Mouse (Mus musculus) thymus, postnatal 25 days (tissue): Measurements from ENCODE around the gene AC129217.1.

Experiments
- DNase-seq: peaks from one replicate; pipeline ENCODE4 v3.0.0; 2022

Gene AC129217.1

GRCm38 (mm10) chr19:8829660-8830059 lies at the start of gene AC129217.1:
AC129217.1 (plus strand) TSS chr19:8829773.
- DNase-seq, result no peak

GRCm38 (mm10) chr19:8786008-8786781 lies 43.4 kb upstream of the AC129217.1 start, which contains the start of gene Taf6l:
Taf6l (minus strand) TSS chr19:8786417.
- DNase-seq, result peak; percentile 91

GRCm38 (mm10) chr19:8788521-8788920 lies 41.1 kb upstream of the AC129217.1 start:
- DNase-seq, result no peak

- DNase-seq, result no peak
Observed at GRCm38 (mm10) chr19:8789171-8789570, 40.4 kb upstream of the AC129217.1 start.

- no peak for DNase-seq
Observed at GRCm38 (mm10) chr19:8790171-8790570, 39.4 kb upstream of the AC129217.1 start.

DNA sequence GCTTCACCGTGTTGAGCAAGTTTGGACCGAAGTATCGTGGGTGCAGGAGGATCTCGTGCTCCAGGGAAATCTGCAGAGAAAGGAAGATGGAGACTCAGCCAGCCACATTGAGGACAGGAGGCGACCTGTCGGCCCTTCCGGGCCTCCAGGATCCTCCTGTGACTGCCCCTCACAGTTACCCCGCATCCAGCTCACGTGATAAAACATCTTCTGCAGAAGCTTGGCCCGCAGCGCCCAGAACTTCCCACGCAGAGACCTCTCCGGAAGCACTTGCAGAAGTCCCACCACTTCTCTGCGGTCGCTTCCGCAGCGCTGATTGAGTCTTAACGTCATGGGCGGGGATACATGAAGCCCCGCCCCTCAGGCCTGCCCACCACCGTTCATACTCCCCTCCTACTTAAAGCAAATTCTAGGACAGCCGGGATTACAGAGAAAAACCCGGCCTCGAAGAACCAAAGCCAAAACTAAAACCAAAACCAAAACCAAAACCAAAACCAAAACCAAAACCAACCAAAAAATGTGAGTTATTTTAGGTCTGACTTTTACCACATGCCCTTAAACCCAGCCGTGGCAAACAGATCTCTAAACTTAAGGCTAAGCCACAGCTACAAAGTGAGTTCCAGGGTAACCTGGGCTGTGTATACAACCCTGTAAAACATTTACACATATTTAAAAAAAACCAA lies 31.2 kb upstream of the AC129217.1 start, which contains the start of gene Polr2g:
Gene Polr2g, minus strand, starts transcription at position 314 of the 683 bp plus-strand sequence.
- peak; percentile 89 for DNase-seq

GRCm38 (mm10) chr19:8798947-8799315 lies 30.6 kb upstream of the AC129217.1 start:
- DNase-seq, result no peak

DNA sequence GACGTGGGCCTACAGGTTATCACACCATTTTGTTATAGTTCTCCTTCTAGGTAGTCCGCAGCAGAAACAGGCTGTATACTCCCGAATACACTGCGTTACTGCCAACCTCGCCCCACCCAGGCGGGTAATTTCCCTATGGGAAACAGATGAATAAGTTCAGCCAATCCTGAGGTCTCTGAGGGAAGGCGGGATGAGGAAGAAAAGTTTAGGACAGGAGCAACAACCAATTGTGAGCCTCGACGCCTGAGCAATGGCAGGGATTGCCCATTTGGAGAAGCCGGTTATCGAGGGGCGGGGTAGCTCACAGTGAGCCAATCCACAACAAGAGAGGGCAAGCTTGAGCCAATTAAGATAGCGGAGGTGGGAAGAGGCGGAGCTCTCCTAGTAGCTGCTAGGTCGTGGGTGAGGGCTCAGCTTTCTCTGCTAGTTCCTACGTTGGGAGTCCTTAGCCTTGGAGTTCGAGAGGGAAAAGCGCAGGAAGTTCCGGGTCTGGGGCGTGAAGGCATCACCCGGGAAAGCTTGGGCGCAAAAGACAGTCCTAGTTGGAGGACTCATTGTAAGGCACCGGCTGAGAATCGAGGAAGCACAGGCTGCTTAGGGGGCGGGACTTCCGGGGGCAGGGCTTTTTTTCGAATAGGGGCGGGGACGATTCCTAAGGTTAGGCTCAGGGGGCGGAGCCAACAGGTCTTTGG lies 27.3 kb upstream of the AC129217.1 start, which contains the start of gene Zbtb3:
Gene Zbtb3, plus strand, starts transcription at position 426 of the 692 bp plus-strand sequence.
- peak; percentile 91 for DNase-seq

DNA sequence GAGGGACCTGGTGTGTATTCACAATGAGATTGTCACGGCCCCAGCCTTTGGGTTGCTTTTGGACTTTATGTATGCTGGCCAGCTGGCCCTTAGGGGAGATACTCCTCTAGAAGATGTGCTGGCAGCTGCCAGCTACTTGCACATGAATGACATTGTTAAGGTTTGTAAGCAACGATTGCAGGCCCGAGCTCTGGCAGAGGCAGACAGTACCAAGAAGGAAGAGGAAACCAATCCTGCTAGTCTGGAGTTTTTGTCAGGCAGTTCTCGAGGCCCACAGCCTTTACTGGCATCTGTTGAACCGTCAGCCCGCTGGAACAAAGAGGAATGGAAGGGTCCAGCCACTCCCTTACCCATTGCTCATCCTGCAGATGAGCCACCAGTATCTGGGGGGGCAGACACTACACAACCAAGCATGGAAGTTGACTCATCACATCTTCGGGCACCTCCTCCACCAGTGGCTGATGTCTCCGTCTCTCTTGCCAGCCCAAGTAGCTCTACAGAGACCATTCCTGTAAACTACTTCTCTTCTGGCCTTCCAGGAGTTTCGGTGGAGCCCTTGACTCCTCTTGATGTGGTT lies 26.3 kb upstream of the AC129217.1 start:
- no peak for DNase-seq

DNA sequence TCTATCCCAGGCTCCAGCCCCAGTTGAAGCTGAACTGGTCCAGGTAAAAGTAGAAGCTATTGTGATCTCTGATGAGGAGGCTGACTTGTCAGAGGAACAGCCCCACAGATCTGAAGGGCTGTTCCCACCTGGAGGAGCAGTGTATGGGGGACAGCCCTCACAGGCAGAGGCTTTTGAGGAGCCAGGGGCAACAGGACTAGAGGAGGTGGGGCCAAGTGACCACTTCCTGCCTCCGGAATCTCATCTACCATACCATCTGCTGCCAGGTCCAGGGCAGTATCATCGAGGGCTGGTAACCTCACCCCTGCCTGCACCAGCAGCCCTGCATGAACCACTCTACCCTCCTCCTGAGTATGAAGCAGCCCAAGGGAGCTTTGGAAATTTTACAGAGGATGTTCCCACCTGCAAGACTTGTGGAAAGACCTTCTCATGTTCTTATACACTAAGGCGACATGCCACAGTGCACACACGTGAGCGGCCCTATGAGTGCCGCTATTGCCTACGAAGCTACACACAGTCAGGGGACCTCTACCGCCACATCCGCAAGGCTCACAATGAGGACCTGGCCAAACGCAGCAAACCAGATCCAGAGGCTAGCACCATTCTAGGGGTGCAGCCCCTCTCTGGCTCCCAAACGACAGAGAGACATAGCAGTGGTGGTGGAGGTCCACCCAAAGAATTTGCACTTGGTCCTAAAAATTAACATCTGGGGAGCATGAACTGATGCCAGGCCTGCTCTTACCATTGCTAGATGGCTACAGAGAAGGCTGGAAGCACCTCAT lies 25.5 kb upstream of the AC129217.1 start:
- no peak for DNase-seq

DNA sequence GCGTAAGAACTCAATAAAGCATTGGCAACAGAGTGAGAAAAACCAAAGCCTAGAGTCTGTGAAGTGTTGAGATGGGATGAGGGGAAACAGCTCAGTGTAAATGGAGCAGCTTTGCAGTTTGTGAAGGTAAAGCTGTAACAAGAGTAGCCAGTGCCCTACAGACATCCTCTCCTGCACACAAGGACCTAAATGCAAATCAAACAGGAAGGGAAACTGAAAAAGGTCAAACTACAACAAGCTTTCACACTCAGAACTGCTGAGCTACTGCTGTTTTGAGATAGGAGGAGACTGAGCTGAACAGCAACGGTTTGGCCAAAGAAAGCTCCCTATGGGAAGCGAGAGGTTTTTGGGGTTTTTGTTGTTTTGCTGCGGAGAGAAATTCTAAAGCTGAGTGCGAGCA lies 22.8 kb upstream of the AC129217.1 start:
- DNase-seq, result no peak

DNA sequence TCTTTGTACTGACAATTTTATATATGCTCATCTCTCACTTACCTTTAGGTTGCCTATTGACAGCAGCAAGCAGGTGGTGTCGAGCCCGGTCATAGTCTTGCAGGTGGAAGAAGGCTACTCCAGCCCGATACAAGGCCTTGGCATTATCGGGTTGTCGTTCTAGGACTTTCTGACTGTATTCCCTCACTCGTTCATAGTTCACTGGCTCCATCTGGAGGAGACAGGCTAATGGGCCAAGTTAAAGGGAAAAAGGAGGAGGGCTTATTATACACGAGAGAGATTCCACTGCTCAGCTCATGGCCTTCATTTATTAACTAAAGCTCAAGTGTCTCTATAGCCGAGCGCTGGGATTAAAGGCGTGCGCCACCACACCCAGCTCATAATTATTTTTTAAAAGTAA lies 13.8 kb upstream of the AC129217.1 start:
- no peak for DNase-seq

DNA sequence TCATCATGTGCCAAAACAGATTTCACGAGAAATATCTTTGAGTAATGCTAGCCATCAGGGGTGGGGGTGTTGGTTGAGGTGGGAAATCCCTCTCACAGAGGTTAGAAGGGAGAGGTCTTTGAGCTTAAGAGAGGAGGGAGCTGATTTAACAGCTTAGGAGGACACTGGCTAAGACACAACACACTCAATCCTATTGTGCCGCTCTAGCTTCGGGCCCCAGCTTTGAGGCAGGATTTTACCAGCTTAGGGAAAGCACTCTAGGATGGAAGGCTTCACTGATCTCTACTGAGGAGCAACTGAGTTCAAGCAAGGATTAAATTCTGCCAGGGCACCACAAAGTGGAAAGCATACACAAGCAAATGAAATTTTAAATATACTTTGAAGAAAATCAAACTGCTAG lies 12.6 kb upstream of the AC129217.1 start:
- DNase-seq, result no peak

- no peak for DNase-seq
Observed at GRCm38 (mm10) chr19:8818301-8818798, 11.2 kb upstream of the AC129217.1 start.

- DNase-seq, result peak; percentile 92
Observed at GRCm38 (mm10) chr19:8818801-8819595, 10.6 kb upstream of the AC129217.1 start, which contains the start of gene Ttc9c. Ttc9c (minus strand) TSS chr19:8819333.

DNA sequence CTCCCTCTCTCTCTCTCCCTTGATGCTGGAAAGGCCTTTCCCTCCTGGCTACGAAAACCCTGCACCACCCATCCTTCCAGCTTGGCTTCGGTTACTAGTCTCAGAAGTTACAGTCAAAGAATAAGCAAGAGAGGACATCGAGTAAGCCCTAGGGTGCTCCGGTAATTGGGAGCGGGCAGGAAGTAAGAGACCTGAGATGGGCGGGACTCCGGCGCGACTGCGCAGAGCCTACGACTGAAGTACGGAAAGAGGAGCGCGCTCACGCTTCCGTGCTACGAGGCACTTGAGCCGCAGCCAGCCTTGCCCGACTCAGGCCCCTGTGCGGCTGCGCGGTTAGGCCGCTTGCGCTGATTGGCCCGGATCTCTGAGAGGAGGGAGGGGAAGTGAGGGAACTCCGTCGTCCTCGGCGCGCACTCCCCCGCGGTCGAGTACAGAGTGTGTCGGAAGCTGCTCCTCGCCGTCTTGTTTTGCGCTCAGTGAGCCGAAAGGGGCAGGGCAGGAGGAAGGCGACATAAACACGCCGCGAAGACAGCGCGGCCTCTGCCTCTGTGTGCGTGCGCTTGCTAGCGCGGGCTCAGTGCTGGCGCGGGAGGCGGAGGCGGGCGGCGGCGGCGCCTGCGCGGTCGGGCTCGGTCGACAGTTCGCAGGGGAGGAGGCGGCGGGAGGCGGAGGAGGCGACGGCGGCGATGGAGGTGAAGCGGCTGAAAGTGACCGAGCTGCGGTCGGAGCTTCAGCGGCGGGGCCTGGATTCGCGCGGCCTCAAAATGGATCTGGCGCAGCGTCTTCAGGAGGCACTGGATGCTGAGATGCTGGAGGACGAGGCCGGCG lies 9.8 kb upstream of the AC129217.1 start, which contains the start of gene Hnrnpul2:
Gene Hnrnpul2, plus strand, starts transcription at position 415 of the 828 bp plus-strand sequence.
- DNase-seq, result peak; percentile 97

DNA sequence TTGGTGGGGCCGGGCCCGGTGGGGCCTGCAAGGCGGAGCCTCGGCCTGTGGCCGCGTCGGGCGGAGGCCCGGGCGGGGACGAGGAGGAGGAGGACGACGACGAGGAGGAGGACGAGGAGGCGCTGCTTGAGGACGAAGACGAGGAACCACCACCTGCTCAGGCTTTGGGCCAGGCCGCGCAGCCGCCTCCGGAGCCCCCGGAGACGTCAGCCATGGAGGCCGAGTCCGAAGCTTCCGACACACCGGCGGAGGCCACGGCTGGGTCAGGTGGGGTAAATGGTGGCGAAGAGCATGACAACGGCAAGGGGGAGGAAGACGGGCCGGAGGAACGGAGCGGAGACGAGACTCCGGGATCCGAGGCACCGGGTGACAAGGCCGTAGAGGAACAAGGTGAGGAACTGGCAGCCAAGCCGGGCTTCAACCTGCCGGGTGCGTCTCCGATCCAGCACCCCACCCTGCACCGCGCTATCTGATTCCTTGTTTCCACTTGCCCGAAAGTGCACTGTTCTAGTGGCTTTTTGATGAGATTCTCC lies 9.1 kb upstream of the AC129217.1 start:
- DNase-seq, result no peak

DNA sequence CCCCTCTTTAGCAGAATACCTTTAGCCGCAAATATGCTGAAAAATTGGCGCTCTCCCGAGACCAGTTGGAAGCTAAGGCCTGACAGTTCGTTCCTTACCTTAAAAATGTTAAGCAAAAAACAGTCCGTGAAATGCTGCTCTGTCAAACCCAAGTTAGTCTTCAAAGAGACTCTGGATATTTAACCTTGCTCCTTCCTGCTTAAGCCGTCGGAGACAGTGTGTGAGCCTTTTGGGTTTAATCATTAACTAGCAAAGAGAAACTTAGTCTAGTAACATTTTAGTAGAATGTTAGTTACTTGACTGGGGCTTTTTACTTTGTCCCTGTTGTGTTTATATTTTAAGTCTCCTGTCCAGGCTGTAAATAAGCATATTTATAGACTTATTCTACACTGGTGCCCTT lies 8.4 kb upstream of the AC129217.1 start:
- no peak for DNase-seq

GRCm38 (mm10) chr19:8822696-8823095 lies 6.9 kb upstream of the AC129217.1 start:
- no peak for DNase-seq

DNA sequence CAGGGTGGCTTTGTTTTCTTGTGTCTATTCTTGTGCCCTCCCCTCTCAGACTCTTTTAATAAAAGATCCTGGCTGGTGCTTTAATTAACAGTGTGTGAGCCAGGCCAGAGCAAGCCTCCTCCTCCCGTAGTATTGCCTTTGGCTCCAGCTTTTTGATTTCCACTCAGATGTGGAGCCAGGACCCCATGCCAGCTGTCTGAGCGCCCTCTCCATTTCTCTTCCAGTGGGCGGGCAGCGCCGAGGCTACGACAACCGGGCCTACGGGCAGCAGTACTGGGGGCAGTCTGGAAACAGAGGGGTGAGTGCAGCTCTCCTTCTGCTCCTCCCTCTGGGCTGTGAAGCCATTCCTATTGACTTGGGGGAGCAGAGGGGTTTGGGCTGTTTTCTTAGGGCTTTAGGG lies 1.1 kb downstream of the AC129217.1 start:
- DNase-seq, result no peak
